Mouse (Mus musculus): ENCODE data around the gene Phkb. TPM values are rescaled to one million over a fixed set of nuclear protein-coding genes. Genes with fewer than 3 reads are reported as not detected.

The Phkb gene
- polyA plus RNA-seq, 1 experiment from 2014 or later, result 51.4 TPM

GRCm38 (mm10) chr8:86058618-86059017 is 217.9 kb downstream of the Phkb start:
- 67% methylated on average over 5 of the region's 5 CpGs for WGBS

DNA sequence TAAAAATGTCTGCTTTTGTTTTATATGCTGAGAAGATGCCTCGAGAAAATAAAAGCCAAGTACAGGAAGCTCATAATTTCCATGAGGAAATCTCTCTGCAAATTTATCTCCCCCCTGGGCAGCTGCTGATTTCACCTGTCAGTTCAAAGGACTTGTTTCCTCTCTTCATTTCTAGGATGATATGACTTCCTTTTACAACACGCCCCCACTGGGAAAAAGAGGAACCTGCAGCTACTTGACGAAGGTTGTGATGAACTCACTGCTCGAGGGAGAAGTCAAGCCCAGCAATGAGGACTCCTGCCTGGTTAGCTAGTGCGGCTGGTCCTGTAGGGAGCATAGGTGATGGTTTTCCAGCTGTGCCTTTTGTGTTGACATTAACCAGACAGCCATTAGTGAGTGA is 218.4 kb downstream of the Phkb start:
- Histone ChIP-seq H3K27me3 (ENCODE audit: insufficient read depth, poor library complexity, severe bottlenecking) (no peaks in the 10 kb centered on the region), H3K36me3 (peaks cover 35% of the 10 kb centered on the region), H3K4me3 (no peak overlapping the region), H3K27ac (no peak overlapping the region), H3K9me3 (no peaks in the 10 kb centered on the region), H3K4me1 (no peaks in the 10 kb centered on the region)
- 62% methylated on average over 5 of the region's 5 CpGs for WGBS
- DNase-seq (ENCODE audit: low spot score), result no peak

More at GRCm38 (mm10) chr8:86058618-86059017, 217.9 kb downstream of the Phkb start:
- DNase-seq (ENCODE audit: low spot score), result no peak
- no peaks in the 10 kb centered on the region for H3K4me1 ChIP-seq
- peaks cover 33% of the 10 kb centered on the region for H3K36me3 ChIP-seq
- H3K9me3 ChIP-seq, result no peaks in the 10 kb centered on the region
- no peak overlapping the region for H3K4me3 ChIP-seq
- H3K27ac ChIP-seq, result no peak overlapping the region
- no peaks in the 10 kb centered on the region for H3K27me3 ChIP-seq (ENCODE audit: insufficient read depth, poor library complexity, severe bottlenecking)

DNA sequence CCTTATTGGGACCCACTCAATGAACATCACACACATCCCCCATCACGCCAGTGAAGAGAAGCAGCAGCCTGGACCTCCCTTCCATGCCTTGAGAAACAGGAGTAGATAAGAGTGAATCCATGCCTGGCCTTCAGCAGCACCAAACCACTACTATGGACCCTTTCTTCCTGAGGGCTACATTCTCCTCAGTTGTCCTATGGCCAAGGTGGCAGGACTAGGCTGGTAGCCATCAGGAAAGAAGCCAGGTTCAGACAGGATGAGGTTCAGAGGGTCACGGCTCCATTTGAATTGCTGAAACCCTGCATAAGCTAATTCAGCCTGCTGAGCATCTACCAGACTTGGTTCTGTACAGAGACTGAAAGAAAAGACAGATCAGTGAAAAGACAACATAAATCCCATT is 222.7 kb downstream of the Phkb start:
- H3K9me3 ChIP-seq, result no peaks in the 10 kb centered on the region
- H3K27ac ChIP-seq, result no peak overlapping the region
- H3K4me1 ChIP-seq, result no peaks in the 10 kb centered on the region
- H3K4me3 ChIP-seq, result no peak overlapping the region
- no peak for DNase-seq (ENCODE audit: low spot score)
- no peaks in the 10 kb centered on the region for H3K27me3 ChIP-seq (ENCODE audit: insufficient read depth, poor library complexity, severe bottlenecking)
- H3K36me3 ChIP-seq, result peaks cover 23% of the 10 kb centered on the region
- 86% methylated on average over 2 of the region's 2 CpGs for WGBS

GRCm38 (mm10) chr8:86079433-86079832 is 238.7 kb downstream of the Phkb start:
- Histone ChIP-seq H3K27ac (no peak overlapping the region), H3K4me1 (no peaks in the 10 kb centered on the region), H3K9me3 (no peaks in the 10 kb centered on the region), H3K27me3 (ENCODE audit: insufficient read depth, poor library complexity, severe bottlenecking) (no peaks in the 10 kb centered on the region), H3K36me3 (no peaks in the 10 kb centered on the region), H3K4me3 (no peak overlapping the region)
- WGBS, result 77% methylated on average over 1 of the region's 1 CpGs
- DNase-seq (ENCODE audit: low spot score), result no peak

- Histone ChIP-seq H3K27me3 (ENCODE audit: insufficient read depth, poor library complexity, severe bottlenecking) (no peaks in the 10 kb centered on the region), H3K27ac (no peak overlapping the region), H3K9me3 (no peaks in the 10 kb centered on the region), H3K4me1 (no peaks in the 10 kb centered on the region), H3K4me3 (no peak overlapping the region), H3K36me3 (no peaks in the 10 kb centered on the region)
- WGBS, result 79% methylated on average over 4 of the region's 4 CpGs
- no peak for DNase-seq (ENCODE audit: low spot score)
Measured at GRCm38 (mm10) chr8:86083346-86083745, 242.6 kb downstream of the Phkb start.

DNA sequence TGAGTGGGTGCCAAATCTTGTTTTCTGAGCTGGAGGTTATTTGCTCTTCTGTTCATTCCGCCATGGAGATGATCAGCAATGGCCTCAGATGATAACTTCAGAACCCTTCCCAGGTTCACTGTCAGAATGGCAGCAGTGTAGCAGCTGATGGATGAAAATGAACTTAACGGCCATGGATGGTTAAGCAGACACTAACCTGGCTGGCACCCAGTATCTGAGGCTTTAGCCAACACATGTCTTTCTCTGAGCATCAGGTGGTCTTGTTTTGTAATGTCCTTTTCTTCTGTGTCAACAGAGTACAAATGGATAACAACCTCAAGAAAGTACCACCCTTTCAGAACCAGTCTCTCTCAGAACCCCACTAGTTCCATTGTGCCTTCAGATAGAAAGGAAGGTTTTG is 246.0 kb downstream of the Phkb start:
- H3K9me3 ChIP-seq, result no peaks in the 10 kb centered on the region
- WGBS, result 82% methylated on average over 2 of the region's 2 CpGs
- no peak overlapping the region for H3K27ac ChIP-seq
- no peak for DNase-seq (ENCODE audit: low spot score)
- H3K36me3 ChIP-seq, result no peaks in the 10 kb centered on the region
- no peak overlapping the region for H3K4me3 ChIP-seq
- H3K4me1 ChIP-seq, result no peaks in the 10 kb centered on the region
- H3K27me3 ChIP-seq (ENCODE audit: insufficient read depth, poor library complexity, severe bottlenecking), result no peaks in the 10 kb centered on the region

DNA sequence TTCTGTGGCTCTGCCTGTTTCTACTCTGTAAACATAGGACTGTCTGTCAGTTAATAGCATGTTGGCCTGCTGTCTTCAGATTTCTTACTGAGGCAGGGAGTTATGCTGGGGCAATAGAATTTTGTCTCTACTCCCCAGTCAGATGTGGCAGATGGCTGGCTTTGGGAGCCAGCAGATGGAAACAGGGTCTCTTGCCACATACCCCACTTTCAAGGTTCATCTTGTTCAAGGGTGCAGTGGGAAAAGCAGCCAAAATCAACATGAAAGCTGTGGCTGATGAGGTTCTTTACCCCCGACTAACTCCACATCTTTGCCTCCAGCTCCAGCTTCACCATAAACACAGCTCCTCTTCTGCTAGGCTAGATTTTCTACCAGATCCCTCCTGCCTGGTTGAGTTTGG is 246.7 kb downstream of the Phkb start:
- Histone ChIP-seq H3K36me3 (no peaks in the 10 kb centered on the region), H3K4me3 (no peak overlapping the region), H3K4me1 (no peaks in the 10 kb centered on the region), H3K27ac (no peak overlapping the region), H3K9me3 (no peaks in the 10 kb centered on the region), H3K27me3 (ENCODE audit: insufficient read depth, poor library complexity, severe bottlenecking) (no peaks in the 10 kb centered on the region)
- 85% methylated on average over 1 of the region's 1 CpGs for WGBS
- DNase-seq (ENCODE audit: low spot score), result no peak

DNA sequence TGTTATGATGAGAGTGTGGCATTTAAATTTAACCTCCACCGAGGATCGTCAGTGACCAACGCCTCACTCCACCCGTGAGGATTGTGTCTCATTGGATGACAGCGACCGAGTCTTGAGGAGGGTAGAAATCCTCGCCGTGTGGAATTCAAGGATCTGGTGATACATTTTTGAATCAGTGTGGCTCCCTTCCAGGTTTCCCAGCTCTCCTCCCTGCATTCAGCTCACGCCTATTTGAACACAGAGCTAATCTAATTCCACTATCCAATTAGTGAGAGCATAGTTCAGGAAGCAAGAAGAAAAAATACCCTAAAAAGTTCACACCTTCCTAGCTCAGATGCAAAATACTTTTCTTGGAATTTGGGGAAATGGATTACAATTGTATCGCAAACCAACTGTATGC is 249.9 kb downstream of the Phkb start:
- 76% methylated on average over 10 of the region's 10 CpGs for WGBS
- no peak for DNase-seq (ENCODE audit: low spot score)
- no peak overlapping the region for H3K27ac ChIP-seq

More for the DNA sequence above, 249.9 kb downstream of the Phkb start:
- H3K9me3 ChIP-seq, result no peaks in the 10 kb centered on the region
- H3K36me3 ChIP-seq, result no peaks in the 10 kb centered on the region
- H3K4me3 ChIP-seq, result no peak overlapping the region
- no peaks in the 10 kb centered on the region for H3K4me1 ChIP-seq
- no peaks in the 10 kb centered on the region for H3K27me3 ChIP-seq (ENCODE audit: insufficient read depth, poor library complexity, severe bottlenecking)

Other genes with a start within 250 kb of the Phkb start
- 4.9 and 6.9 TPM in 2 replicates for gene Neto2, start 140.0 kb upstream of the Phkb start, polyA plus RNA-seq (2016; fragmentation: Nextera tagmentation; extraction: Ambion mirVana)
- gene Itfg1, start within 50 bp of the Phkb start, polyA plus RNA-seq (2016; fragmentation: Nextera tagmentation; extraction: Ambion mirVana), result 59.5 and 73.7 TPM in 2 replicates